Mouse (Mus musculus): Measurements from ENCODE around the gene Lrtm2. TPM values are rescaled to one million over a fixed set of nuclear protein-coding genes. Genes with fewer than 3 reads are reported as not detected.
A peak's percentile ranks its signal among the peaks of the same experiment; 100 is the strongest.

The Lrtm2 gene
- polyA plus RNA-seq, 1 experiment from 2014 or later: 0.08 TPM

- Histone ChIP-seq H3K4me3 (ENCODE audit: low read depth, low read length) (no peak overlapping the region), H3K9ac (ENCODE audit: low read length) (no peak overlapping the region), H3K27ac (replicated peaks) (no peak overlapping the region), H3K27me3 (ENCODE audit: control insufficient read depth, insufficient read depth, low read length) (no peaks in the 10 kb centered on the region), H3K36me3 (ENCODE audit: control insufficient read depth, insufficient read depth, low read length) (peaks cover 24% of the 10 kb centered on the region; the same call in 1 of the 2 replicates), H3K4me2 (replicated peaks; ENCODE audit: low read depth) (no peak overlapping the region), H3K4me1 (replicated peaks; ENCODE audit: control insufficient read depth, insufficient read depth) (no peaks in the 10 kb centered on the region), H3K9me3 (ENCODE audit: control insufficient read depth, low read length) (no peaks in the 10 kb centered on the region)
- no peak for ATAC-seq (ENCODE audit: low FRiP score, low TSS enrichment)
- no peak for DNase-seq (ENCODE audit: low spot score)
- TF ChIP-seq CTCF (IDR thresholded peaks at IDR 0.05; ENCODE audit: low read depth) (no peak), EP300 (optimal IDR thresholded peaks at IDR 0.05) (no peak)
- WGBS: 89% methylated on average over 8 of the region's 8 CpGs
These were observed 27.5 kb upstream of the Lrtm2 start for GRCm38 (mm10) chr6:119358020-119358571.

- H3K4me3 ChIP-seq (ENCODE audit: low read depth, low read length): no peak overlapping the region
- no peaks in the 10 kb centered on the region for H3K4me1 ChIP-seq (replicated peaks; ENCODE audit: control insufficient read depth, insufficient read depth)
- H3K36me3 ChIP-seq (ENCODE audit: control insufficient read depth, insufficient read depth, low read length): peaks cover 16% of the 10 kb centered on the region; the same call in 1 of the 2 replicates
- no peak for TF ChIP-seq CTCF (IDR thresholded peaks at IDR 0.05; ENCODE audit: low read depth)
- no peak for TF ChIP-seq EP300 (optimal IDR thresholded peaks at IDR 0.05)
- no peaks in the 10 kb centered on the region for H3K9me3 ChIP-seq (ENCODE audit: control insufficient read depth, low read length)
- H3K9ac ChIP-seq (ENCODE audit: low read length): no peak overlapping the region
- H3K27me3 ChIP-seq (ENCODE audit: control insufficient read depth, insufficient read depth, low read length): no peaks in the 10 kb centered on the region
- no peak overlapping the region for H3K4me2 ChIP-seq (replicated peaks; ENCODE audit: low read depth)
- 75% methylated on average over 6 of the region's 6 CpGs for WGBS
- ATAC-seq (ENCODE audit: low FRiP score, low TSS enrichment) (peak; percentile 60), DNase-seq (ENCODE audit: low spot score) (no peak)
- no peak overlapping the region for H3K27ac ChIP-seq (replicated peaks)
These were observed 21.9 kb upstream of the Lrtm2 start for GRCm38 (mm10) chr6:119352501-119352900.

GRCm38 (mm10) chr6:119351656-119352055, 21.1 kb upstream of the Lrtm2 start:
- Histone ChIP-seq H3K36me3 (ENCODE audit: control insufficient read depth, insufficient read depth, low read length) (peaks cover 16% of the 10 kb centered on the region; the same call in 1 of the 2 replicates), H3K27me3 (ENCODE audit: control insufficient read depth, insufficient read depth, low read length) (no peaks in the 10 kb centered on the region), H3K4me1 (replicated peaks; ENCODE audit: control insufficient read depth, insufficient read depth) (no peaks in the 10 kb centered on the region), H3K27ac (replicated peaks) (no peak overlapping the region), H3K9me3 (ENCODE audit: control insufficient read depth, low read length) (no peaks in the 10 kb centered on the region), H3K9ac (ENCODE audit: low read length) (no peak overlapping the region), H3K4me2 (replicated peaks; ENCODE audit: low read depth) (no peak overlapping the region), H3K4me3 (ENCODE audit: low read depth, low read length) (no peak overlapping the region)
- DNase-seq (ENCODE audit: low spot score) (no peak), ATAC-seq (ENCODE audit: low FRiP score, low TSS enrichment) (no peak)
- WGBS: 76% methylated on average over 8 of the region's 8 CpGs
- TF ChIP-seq CTCF (IDR thresholded peaks at IDR 0.05; ENCODE audit: low read depth): no peak
- no peak for TF ChIP-seq EP300 (optimal IDR thresholded peaks at IDR 0.05)

- TF ChIP-seq EP300 (optimal IDR thresholded peaks at IDR 0.05) (no peak), CTCF (IDR thresholded peaks at IDR 0.05; ENCODE audit: low read depth) (no peak)
- DNase-seq (ENCODE audit: low spot score) (no peak), ATAC-seq (ENCODE audit: low FRiP score, low TSS enrichment) (no peak)
- Histone ChIP-seq H3K4me2 (replicated peaks; ENCODE audit: low read depth) (no peak overlapping the region), H3K36me3 (ENCODE audit: control insufficient read depth, insufficient read depth, low read length) (peaks cover 15% of the 10 kb centered on the region; the same call in 1 of the 2 replicates), H3K4me3 (ENCODE audit: low read depth, low read length) (no peak overlapping the region), H3K9me3 (ENCODE audit: control insufficient read depth, low read length) (no peaks in the 10 kb centered on the region), H3K9ac (ENCODE audit: low read length) (no peak overlapping the region), H3K4me1 (replicated peaks; ENCODE audit: control insufficient read depth, insufficient read depth) (no peaks in the 10 kb centered on the region), H3K27ac (replicated peaks) (no peak overlapping the region), H3K27me3 (ENCODE audit: control insufficient read depth, insufficient read depth, low read length) (no peaks in the 10 kb centered on the region)
- 73% methylated on average over 9 of the region's 9 CpGs for WGBS
These were observed 20.2 kb upstream of the Lrtm2 start for GRCm38 (mm10) chr6:119350703-119351198.

- Histone ChIP-seq H3K4me1 (replicated peaks; ENCODE audit: control insufficient read depth, insufficient read depth) (no peaks in the 10 kb centered on the region), H3K9ac (ENCODE audit: low read length) (no peak overlapping the region)
- ATAC-seq (ENCODE audit: low FRiP score, low TSS enrichment): peak; percentile 15; the same call in 1 of the 2 replicates
These were observed 17.7 kb upstream of the Lrtm2 start for GRCm38 (mm10) chr6:119348234-119348633.

GRCm38 (mm10) chr6:119347813-119348212, 17.2 kb upstream of the Lrtm2 start:
- no peak overlapping the region for H3K4me2 ChIP-seq (replicated peaks; ENCODE audit: low read depth)
- 55% methylated on average over 5 of the region's 5 CpGs for WGBS
- TF ChIP-seq EP300 (optimal IDR thresholded peaks at IDR 0.05) (no peak), CTCF (IDR thresholded peaks at IDR 0.05; ENCODE audit: low read depth) (no peak)
- no peaks in the 10 kb centered on the region for H3K4me1 ChIP-seq (replicated peaks; ENCODE audit: control insufficient read depth, insufficient read depth)
- H3K36me3 ChIP-seq (ENCODE audit: control insufficient read depth, insufficient read depth, low read length): no peaks in the 10 kb centered on the region
- H3K9ac ChIP-seq (ENCODE audit: low read length): no peak overlapping the region
- H3K9me3 ChIP-seq (ENCODE audit: control insufficient read depth, low read length): no peaks in the 10 kb centered on the region
- DNase-seq (ENCODE audit: low spot score): no peak
- ATAC-seq (ENCODE audit: low FRiP score, low TSS enrichment): no peak
- H3K27me3 ChIP-seq (ENCODE audit: control insufficient read depth, insufficient read depth, low read length): no peaks in the 10 kb centered on the region
- no peak overlapping the region for H3K4me3 ChIP-seq (ENCODE audit: low read depth, low read length)
- no peak overlapping the region for H3K27ac ChIP-seq (replicated peaks)

More at GRCm38 (mm10) chr6:119348234-119348633, 17.7 kb upstream of the Lrtm2 start:
- no peaks in the 10 kb centered on the region for H3K9me3 ChIP-seq (ENCODE audit: control insufficient read depth, low read length)
- no peaks in the 10 kb centered on the region for H3K27me3 ChIP-seq (ENCODE audit: control insufficient read depth, insufficient read depth, low read length)
- peak; percentile 77 for DNase-seq (ENCODE audit: low spot score)
- WGBS: 8% methylated on average over 1 of the region's 1 CpGs
- H3K27ac ChIP-seq (replicated peaks): no peak overlapping the region
- no peak overlapping the region for H3K4me2 ChIP-seq (replicated peaks; ENCODE audit: low read depth)
- TF ChIP-seq EP300 (optimal IDR thresholded peaks at IDR 0.05): no peak
- peak; percentile 94 for TF ChIP-seq CTCF (IDR thresholded peaks at IDR 0.05; ENCODE audit: low read depth)
- peaks cover 2% of the 10 kb centered on the region; the same call in 1 of the 2 replicates for H3K36me3 ChIP-seq (ENCODE audit: control insufficient read depth, insufficient read depth, low read length)
- no peak overlapping the region for H3K4me3 ChIP-seq (ENCODE audit: low read depth, low read length)

All from stomach, postnatal 0 days (tissue).